Mouse (Mus musculus): ENCODE data around the gene Hrasls5.

The Hrasls5 gene

DNA sequence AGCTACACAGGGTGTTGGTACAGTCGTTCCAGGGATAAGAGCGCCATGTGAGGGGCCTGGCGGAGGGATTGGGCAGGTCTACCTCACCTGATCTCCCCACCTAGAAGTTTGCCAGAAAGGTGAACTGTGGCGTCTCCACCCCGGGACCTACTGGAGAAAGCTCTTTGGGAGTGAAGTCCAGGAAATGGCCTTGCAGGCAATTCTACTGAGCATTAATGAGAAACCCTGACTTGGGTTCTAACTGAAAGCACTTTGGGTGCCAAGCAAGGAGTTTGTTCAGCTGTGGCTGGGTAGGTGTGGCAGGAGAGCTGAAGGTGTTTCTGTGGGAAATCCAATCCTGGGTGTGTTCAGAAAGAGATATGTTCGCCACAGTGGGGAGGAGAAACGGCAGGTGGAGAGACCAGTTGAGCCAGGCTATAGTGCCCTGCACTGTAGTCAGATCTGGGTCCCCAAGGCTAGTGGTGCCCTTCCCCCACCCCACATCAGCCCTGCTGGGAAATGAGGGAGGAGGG is 4.6 kb upstream of the Hrasls5 start:
- DNase-seq = peak; percentile 11

DNA sequence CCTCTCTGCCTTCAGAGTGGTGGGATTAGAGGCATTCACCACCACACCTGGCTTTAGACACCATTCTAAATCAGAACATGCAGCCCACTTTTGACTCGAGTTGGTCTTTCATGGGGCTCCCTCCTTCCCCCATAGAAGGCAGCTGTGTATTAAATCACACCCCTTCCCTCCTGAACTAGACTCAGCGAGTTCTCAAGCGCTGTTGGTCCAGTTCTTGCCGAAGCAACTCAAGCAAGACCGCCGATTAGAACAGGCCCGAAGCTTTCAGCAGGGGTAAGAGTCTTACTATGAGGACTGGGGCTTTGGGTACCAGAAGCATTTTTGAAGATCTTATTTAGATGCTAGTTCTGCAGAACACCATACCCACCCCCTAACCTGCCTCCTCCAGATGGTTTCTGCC is 810 bp downstream of the Hrasls5 start:
- peak; percentile 8 for DNase-seq

DNA sequence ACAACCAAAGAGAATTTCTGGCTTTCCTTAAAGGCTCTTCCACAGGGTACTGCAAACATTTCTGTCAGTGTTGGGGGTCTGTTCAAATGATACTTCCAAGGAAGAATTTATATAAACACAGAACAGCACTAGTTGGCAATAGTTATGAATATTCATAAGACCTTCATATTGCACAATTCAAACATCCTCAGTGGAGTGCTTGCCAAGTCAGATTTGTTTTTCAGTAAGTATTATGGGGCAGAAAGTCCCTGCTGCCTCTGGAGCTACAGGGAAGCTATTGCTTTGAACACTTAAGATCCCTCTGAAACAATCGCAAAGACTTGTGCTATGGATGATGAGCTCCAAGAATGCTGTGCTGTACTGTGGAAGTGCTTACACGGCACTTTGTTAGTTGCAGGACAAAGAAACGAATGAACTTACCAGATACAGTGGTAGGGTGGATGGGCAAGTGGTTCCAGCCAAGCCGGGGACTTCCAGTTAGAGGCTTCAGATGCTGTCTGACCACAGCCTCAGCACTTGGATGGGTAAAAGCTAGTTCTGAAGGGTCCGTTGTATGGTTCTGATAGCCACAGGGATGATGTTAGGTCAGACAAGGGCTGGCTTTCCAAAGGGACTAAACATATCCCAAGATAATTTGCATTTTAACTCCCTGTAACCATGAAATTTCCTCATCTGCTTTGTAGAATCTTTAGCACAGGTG is 4.0 kb downstream of the Hrasls5 start:
- no peak for DNase-seq

DNA sequence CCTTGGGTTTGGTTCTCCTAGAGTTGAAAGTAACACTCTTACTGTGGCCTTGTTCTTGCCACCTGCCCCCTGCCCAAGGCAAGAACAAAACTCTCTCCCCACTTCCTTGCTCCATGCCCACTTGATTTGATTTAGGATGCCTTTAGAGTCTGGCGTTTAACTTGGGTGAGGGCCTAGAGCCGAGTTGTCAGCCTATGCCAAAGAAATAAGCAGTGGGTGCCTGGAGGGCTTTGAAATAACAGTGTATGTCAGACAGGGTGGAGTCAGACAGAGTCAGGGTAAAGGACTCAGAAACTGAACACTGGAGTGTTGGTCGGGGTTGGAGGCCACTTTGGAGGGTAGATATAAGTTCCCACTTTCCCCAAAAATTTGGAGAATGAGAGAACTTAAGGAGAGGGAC is 4.7 kb downstream of the Hrasls5 start:
- no peak for DNase-seq

DNA sequence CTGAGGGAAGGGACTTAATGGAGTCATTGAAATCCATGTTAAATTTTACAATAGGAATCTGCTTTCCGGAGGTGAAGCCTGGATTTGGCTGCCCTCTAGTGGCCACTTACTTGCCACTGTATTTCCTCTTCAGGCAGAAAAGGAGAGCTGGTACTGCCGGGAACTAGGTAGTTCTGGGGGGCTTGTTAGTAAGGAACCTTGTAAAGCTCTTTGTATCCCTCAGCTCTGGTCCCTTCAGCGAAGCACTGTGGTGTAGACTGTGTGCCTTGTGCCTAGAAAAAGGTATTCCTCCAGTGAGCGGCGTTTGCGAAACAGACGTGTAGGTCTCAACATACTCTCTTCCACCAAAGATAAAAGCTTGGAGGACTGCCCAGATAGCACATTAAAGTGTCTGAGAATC is 5.4 kb downstream of the Hrasls5 start:
- DNase-seq = peak; percentile 85

DNA sequence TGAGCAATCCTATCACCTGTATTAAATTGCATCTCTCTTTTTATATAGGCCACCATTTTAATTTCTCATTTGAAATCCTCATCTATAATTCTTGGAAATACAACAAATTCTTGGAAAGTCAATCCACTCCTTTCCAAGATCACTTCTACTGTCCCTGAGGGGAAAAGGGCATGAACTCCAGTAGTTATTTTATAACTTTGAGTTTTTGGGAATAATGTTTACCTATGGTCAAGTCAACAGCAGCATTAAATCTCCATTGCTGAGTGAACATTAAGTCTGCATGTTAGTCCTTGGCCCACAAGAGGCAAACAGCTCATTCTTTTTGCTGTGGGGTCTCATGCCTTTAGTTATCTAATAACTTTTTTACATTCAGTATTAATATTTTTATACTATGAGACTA is 20.7 kb downstream of the Hrasls5 start:
- no peak for DNase-seq

DNA sequence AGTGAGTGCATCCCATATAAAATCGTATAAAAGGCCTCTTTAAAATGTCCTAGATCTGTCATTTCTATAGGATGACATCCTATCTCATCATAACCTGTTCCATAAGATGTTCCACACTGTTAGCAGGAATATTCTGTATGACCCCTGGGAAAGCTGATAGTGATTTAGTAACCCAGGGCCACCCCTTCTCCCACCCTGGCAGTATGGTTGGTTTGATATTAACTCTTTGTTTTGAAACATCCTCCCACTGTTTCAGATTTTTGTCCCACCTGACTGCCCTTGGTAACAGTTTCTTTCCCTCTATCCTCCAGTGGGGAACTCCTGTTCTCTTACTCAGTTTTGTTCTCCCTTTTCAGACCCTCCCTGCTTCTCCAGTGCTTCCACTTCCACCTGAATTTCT is 21.4 kb downstream of the Hrasls5 start:
- DNase-seq = no peak

DNA sequence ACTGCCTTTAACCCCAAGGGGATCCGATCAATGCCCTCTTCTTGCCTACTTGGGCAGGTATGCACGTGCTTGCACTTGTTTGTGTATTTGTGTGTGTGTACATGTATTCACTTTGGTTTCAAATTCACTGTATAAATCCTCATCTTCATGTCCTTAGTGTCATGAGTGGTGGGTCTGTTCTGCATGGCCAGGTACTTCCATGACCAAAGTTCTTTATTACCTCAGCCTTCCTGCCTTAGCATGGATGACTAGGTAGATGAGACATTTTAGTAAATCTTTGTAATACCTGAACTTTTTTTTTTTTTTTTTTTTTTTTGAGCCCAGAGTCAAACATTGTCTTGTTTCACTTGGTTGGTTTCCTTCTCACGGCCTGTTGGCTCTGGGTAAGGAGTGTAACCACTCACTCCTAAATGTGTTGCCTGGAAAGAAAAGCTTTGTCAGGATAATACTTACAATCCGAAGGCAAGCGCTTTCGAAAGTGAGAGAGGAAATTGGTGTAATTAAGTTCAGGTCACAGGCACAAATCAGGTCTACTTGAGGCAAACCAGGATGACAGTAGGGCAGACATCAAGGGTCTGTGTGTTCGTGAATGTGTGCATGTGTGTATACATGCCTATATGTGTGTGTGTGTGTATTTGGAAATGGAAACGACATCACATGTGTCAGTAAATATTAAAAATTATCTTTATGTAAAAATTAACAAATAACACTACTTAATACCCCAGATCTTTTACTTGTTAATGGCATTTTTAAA is 36.7 kb downstream of the Hrasls5 start:
- DNase-seq = no peak

DNA sequence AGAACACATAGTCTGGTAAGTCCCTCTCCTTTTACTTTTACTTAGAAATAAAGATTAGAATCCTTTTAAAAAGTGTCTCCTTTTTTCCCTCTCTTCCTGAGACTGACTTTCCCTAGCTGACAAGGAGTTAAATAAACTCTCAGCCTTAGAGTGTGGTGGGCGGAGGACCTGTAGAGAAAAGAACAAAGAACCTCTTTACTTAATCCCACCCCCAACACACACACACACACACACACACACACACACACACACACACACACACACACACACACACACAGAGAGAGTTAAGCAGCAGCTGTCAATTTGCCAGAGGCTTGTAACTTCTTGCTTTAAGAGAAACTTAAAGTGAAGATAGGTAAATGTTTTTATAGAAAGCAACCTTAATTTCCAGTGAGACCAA is 59.7 kb downstream of the Hrasls5 start:
- no peak for DNase-seq

DNA sequence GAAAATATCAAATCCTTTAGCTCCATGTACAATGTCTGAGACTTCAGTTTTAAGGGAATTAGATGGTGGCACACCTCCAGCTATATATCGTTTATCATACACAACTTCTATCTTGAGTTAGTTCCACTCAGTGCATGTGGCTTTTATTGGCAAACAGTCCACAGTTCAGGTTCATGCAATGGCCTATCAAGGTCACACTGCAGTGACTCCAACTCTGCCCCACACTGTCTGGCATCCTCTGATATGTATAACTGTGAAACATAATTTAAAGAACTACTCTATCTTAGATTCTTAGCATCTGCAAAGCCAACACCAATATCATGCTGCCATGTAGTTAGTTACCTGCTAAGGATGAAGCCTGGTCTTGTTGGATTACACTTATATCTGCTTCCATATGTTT is 75.6 kb downstream of the Hrasls5 start:
- no peak for DNase-seq
